Mouse (Mus musculus) CD4-positive naive resting alpha-beta T cell, adult 57 days (primary cell): ENCODE measurements around the gene Enpp3. TPM values are rescaled to one million over a fixed set of nuclear protein-coding genes. Genes with fewer than 3 reads are reported as not detected.

ENCODE experiments used
- total RNA-seq: library from RNA; stranded (reverse); gene quantifications from one replicate; pipeline ENCODE4 v1.2.4, GENCODE M21; 2023

Enpp3 gene
- not detected for total RNA-seq

GRCm38 (mm10) chr10:24842676-24843075 lies at the start of gene Enpp3:
Gene Enpp3 (minus strand): TSS chr10:24842823.

GRCm38 (mm10) chr10:24869760-24870290 lies 27.2 kb upstream of the Enpp3 start, which contains the start of gene Med23:
Gene Med23 (plus strand): TSS chr10:24869986.

Other genes starting within 250 kb of the Enpp3 start
- gene Ccn2, start 247.4 kb downstream of the Enpp3 start, total RNA-seq, result not detected
- gene Enpp1, start 130.7 kb downstream of the Enpp3 start, total RNA-seq, result 9.6 TPM
- 38.5 TPM for gene Med23, start 27.2 kb upstream of the Enpp3 start, total RNA-seq
- not detected for gene Arg1, start 84.7 kb upstream of the Enpp3 start, total RNA-seq